Mouse (Mus musculus) embryonic facial prominence, embryonic 10.5 days (tissue): ENCODE data around the gene Cabp1. TPM values are rescaled to one million over a fixed set of nuclear protein-coding genes. Genes with fewer than 3 reads are reported as not detected.
A peak's percentile ranks its signal among the peaks of the same experiment; 100 is the strongest.
"Not testable (repeated sequence)": the region's sequence is repeated elsewhere in the genome, so short reads cannot be mapped to it uniquely, and the experiment has no call there.

Source experiments
- DNase-seq: peaks from one replicate; pipeline ENCODE4 v3.0.0-alpha.2; 2017; ENCODE audit warnings: low spot score
- H3K27ac ChIP-seq: fragments of 300-500 bp; sonication (generic); replicated peaks from 2 replicates; pipeline ENCODE4 v1.5.1; 2016; ENCODE audit warnings: mild to moderate bottlenecking
- H3K27me3 ChIP-seq: fragments of 300-500 bp; sonication (generic); replicated peaks from 2 replicates; pipeline ENCODE4 v1.6.1; 2016; ENCODE audit warnings: low read depth, mild to moderate bottlenecking; ENCODE audit not compliant: poor library complexity, severe bottlenecking
- H3K36me3 ChIP-seq: fragments of 300-500 bp; sonication (generic); replicated peaks from 2 replicates; pipeline ENCODE4 v1.6.1; 2016; ENCODE audit warnings: mild to moderate bottlenecking, moderate library complexity
- H3K4me1 ChIP-seq: fragments of 300-500 bp; sonication (generic); 2 replicates; pipeline ENCODE4 v1.6.1; 2016
- H3K4me3 ChIP-seq: fragments of 300-500 bp; sonication (generic); 2 replicates; pipeline ENCODE4 v1.5.1; 2016; ENCODE audit warnings: mild to moderate bottlenecking, moderate library complexity
- H3K9me3 ChIP-seq: fragments of 300-500 bp; sonication (generic); 2 replicates; pipeline ENCODE4 v1.6.1; 2016; ENCODE audit warnings: mild to moderate bottlenecking
- WGBS: fragments of 180-500 bp; shearing (Covaris S2); methylation state at CpG from one replicate; pipeline ENCODE4 v1.1.7; 2016; 5-methylcytosine and 5-hydroxymethylcytosine counted together
- polyA plus RNA-seq: library from polyadenylated mRNA; unstranded; fragments of >200 nt; fragmentation: Nextera tagmentation; extraction: Ambion mirVana; gene quantifications from 2 replicates; pipeline ENCODE4 v1.2.1, GENCODE M21; 2016

Cabp1 gene
- polyA plus RNA-seq, 1 experiment from 2014 or later = 1.4 TPM

GRCm38 (mm10) chr5:115152132-115152956 lies 41.8 kb downstream of the Cabp1 start:
- peaks cover 75% of the 10 kb centered on the region for H3K36me3 ChIP-seq
- H3K4me1 ChIP-seq = peaks cover 59% of the 10 kb centered on the region
- H3K27me3 ChIP-seq = no peaks in the 10 kb centered on the region
- DNase-seq = no peak
- H3K9me3 ChIP-seq = peaks cover 9% of the 10 kb centered on the region; the same call in 1 of the 2 replicates
- WGBS = 33% methylated on average over 8 of the region's 8 CpGs
- peak overlapping the region; percentile 34 for H3K4me3 ChIP-seq
- H3K27ac ChIP-seq = peak overlapping the region; percentile 77

- no peak overlapping the region for H3K4me3 ChIP-seq
- H3K36me3 ChIP-seq = peaks cover 84% of the 10 kb centered on the region
- 0 out of 2 replicates have a peak overlapping the region, but pooled peaks have one; percentile 35 for H3K27ac ChIP-seq
- DNase-seq = no peak
- WGBS = 88% methylated on average over 13 of the region's 13 CpGs
- no peaks in the 10 kb centered on the region for H3K27me3 ChIP-seq
- peaks cover 50% of the 10 kb centered on the region for H3K4me1 ChIP-seq
- peaks cover 9% of the 10 kb centered on the region; the same call in 1 of the 2 replicates for H3K9me3 ChIP-seq
These were observed 42.7 kb downstream of the Cabp1 start for GRCm38 (mm10) chr5:115151457-115151856.

GRCm38 (mm10) chr5:115150991-115151390 lies 43.2 kb downstream of the Cabp1 start:
- Histone ChIP-seq H3K4me3 (no peak overlapping the region), H3K9me3 (peaks cover 9% of the 10 kb centered on the region; the same call in 1 of the 2 replicates), H3K36me3 (peaks cover 88% of the 10 kb centered on the region), H3K27me3 (no peaks in the 10 kb centered on the region), H3K27ac (no peak overlapping the region), H3K4me1 (peaks cover 46% of the 10 kb centered on the region)
- DNase-seq = no peak
- WGBS = 89% methylated on average over 5 of the region's 5 CpGs

- peaks cover 92% of the 10 kb centered on the region for H3K36me3 ChIP-seq
- H3K27ac ChIP-seq = no peak overlapping the region
- no peak for DNase-seq
- no peaks in the 10 kb centered on the region for H3K27me3 ChIP-seq
- H3K4me3 ChIP-seq = no peak overlapping the region
- WGBS = 95% methylated on average over 14 of the region's 14 CpGs
- peaks cover 35% of the 10 kb centered on the region for H3K4me1 ChIP-seq
- peaks cover 9% of the 10 kb centered on the region; the same call in 1 of the 2 replicates for H3K9me3 ChIP-seq
These were observed 44.3 kb downstream of the Cabp1 start for GRCm38 (mm10) chr5:115149675-115150459.

- H3K9me3 ChIP-seq, H3K4me3 ChIP-seq, H3K27me3 ChIP-seq, H3K27ac ChIP-seq, DNase-seq: not testable (repeated sequence)
- no CpG with 5 or more reads among the region's 1 CpGs for WGBS
- Histone ChIP-seq H3K36me3 (peaks cover 97% of the 10 kb centered on the region), H3K4me1 (peaks cover 25% of the 10 kb centered on the region)
These were observed 45.3 kb downstream of the Cabp1 start for GRCm38 (mm10) chr5:115148872-115149271.

GRCm38 (mm10) chr5:115148378-115148777 lies 45.8 kb downstream of the Cabp1 start:
- H3K27ac ChIP-seq = no peak overlapping the region
- no peak overlapping the region for H3K4me3 ChIP-seq
- H3K36me3 ChIP-seq = peaks cover 97% of the 10 kb centered on the region
- WGBS = 92% methylated on average over 8 of the region's 8 CpGs
- H3K9me3 ChIP-seq = peaks cover 9% of the 10 kb centered on the region; the same call in 1 of the 2 replicates
- DNase-seq = no peak
- H3K27me3 ChIP-seq = no peaks in the 10 kb centered on the region
- peaks cover 25% of the 10 kb centered on the region for H3K4me1 ChIP-seq

GRCm38 (mm10) chr5:115147388-115147787 lies 46.8 kb downstream of the Cabp1 start:
- Histone ChIP-seq H3K4me1 (peaks cover 24% of the 10 kb centered on the region), H3K4me3 (no peak overlapping the region), H3K27ac (no peak overlapping the region), H3K36me3 (peaks cover 97% of the 10 kb centered on the region), H3K27me3 (no peaks in the 10 kb centered on the region), H3K9me3 (peaks cover 9% of the 10 kb centered on the region; the same call in 1 of the 2 replicates)
- WGBS = 82% methylated on average over 3 of the region's 3 CpGs
- DNase-seq = no peak

GRCm38 (mm10) chr5:115146747-115147130 lies 47.4 kb downstream of the Cabp1 start:
- Histone ChIP-seq H3K36me3 (peaks cover 100% of the 10 kb centered on the region), H3K4me3 (no peak overlapping the region), H3K27ac (no peak overlapping the region), H3K4me1 (peaks cover 19% of the 10 kb centered on the region), H3K9me3 (peaks cover 9% of the 10 kb centered on the region; the same call in 1 of the 2 replicates), H3K27me3 (no peaks in the 10 kb centered on the region)
- no peak for DNase-seq

GRCm38 (mm10) chr5:115145976-115146746 lies 48.0 kb downstream of the Cabp1 start:
- 85% methylated on average over 6 of the region's 6 CpGs for WGBS
- Histone ChIP-seq H3K4me1 (peaks cover 15% of the 10 kb centered on the region), H3K9me3 (peaks cover 9% of the 10 kb centered on the region; the same call in 1 of the 2 replicates), H3K4me3 (no peak overlapping the region), H3K27me3 (no peaks in the 10 kb centered on the region), H3K27ac (no peak overlapping the region), H3K36me3 (peaks cover 95% of the 10 kb centered on the region)
- DNase-seq = no peak

- H3K36me3 ChIP-seq = peaks cover 88% of the 10 kb centered on the region
- H3K4me3 ChIP-seq = no peak overlapping the region
- DNase-seq = no peak
- H3K27ac ChIP-seq = no peak overlapping the region
- H3K4me1 ChIP-seq = peaks cover 20% of the 10 kb centered on the region
- H3K9me3 ChIP-seq = peaks cover 9% of the 10 kb centered on the region; the same call in 1 of the 2 replicates
- H3K27me3 ChIP-seq = no peaks in the 10 kb centered on the region
- 85% methylated on average over 11 of the region's 11 CpGs for WGBS
These were observed 48.8 kb downstream of the Cabp1 start for GRCm38 (mm10) chr5:115145253-115145968.

GRCm38 (mm10) chr5:115144471-115144870 lies 49.7 kb downstream of the Cabp1 start:
- no peak for DNase-seq
- Histone ChIP-seq H3K4me1 (peaks cover 20% of the 10 kb centered on the region), H3K9me3 (peaks cover 3% of the 10 kb centered on the region; the same call in 1 of the 2 replicates), H3K36me3 (peaks cover 78% of the 10 kb centered on the region), H3K27me3 (no peaks in the 10 kb centered on the region), H3K4me3 (no peak overlapping the region), H3K27ac (no peak overlapping the region; the same call in 1 of the 2 replicates)
- 74% methylated on average over 6 of the region's 6 CpGs for WGBS
